Mouse (Mus musculus) CH12.LX (cell line): ENCODE data around the gene Col5a1.

Experiments
- CTCF ChIP-seq, 2 experiments: IDR thresholded peaks in 1 of 2; conservative IDR thresholded peaks in 1 of 2; 2 replicates each; pipeline ENCODE4 v1.5.1; 2011 to 2012; ENCODE audit warnings: low read depth in 2 of 2, low read length in 2 of 2, improper control_type of control experiment in 1 of 2, inconsistent platforms in 1 of 2, mild to moderate bottlenecking in 1 of 2, moderate library complexity in 1 of 2
- EP300 ChIP-seq: IDR thresholded peaks from 2 replicates; pipeline ENCODE4 v1.6.1; 2011; ENCODE audit warnings: low read length, improper control_type of control experiment
- ETS1 ChIP-seq: conservative IDR thresholded peaks from 2 replicates; pipeline ENCODE4 v1.6.1; 2012; ENCODE audit warnings: low read depth, mild to moderate bottlenecking, inconsistent platforms, low read length, improper control_type of control experiment, moderate library complexity
- GABPA ChIP-seq: IDR thresholded peaks from 2 replicates; pipeline ENCODE4 v1.6.1; 2012; ENCODE audit warnings: low read depth, low read length, improper control_type of control experiment, inconsistent platforms; ENCODE audit not compliant: insufficient replicate concordance
- MAFK ChIP-seq: IDR thresholded peaks from 2 replicates; pipeline ENCODE4 v1.6.1; 2011; ENCODE audit warnings: low read length, improper control_type of control experiment; ENCODE audit not compliant: insufficient replicate concordance
- POLR2A ChIP-seq: IDR thresholded peaks from 2 replicates; pipeline ENCODE4 v1.6.1; 2011; ENCODE audit warnings: low read depth, mild to moderate bottlenecking, improper control_type of control experiment, low read length
- POLR2AphosphoS2 ChIP-seq: IDR thresholded peaks from 2 replicates; pipeline ENCODE4 v1.6.1; 2011; ENCODE audit warnings: low read depth, low read length, improper control_type of control experiment
- SIN3A ChIP-seq: IDR thresholded peaks from 2 replicates; pipeline ENCODE4 v1.6.1; 2012; ENCODE audit warnings: low read length, improper control_type of control experiment, inconsistent platforms

GRCm38 (mm10) chr2:28063711-28064338 lies 177.6 kb downstream of the Col5a1 start:
- TF ChIP-seq POLR2AphosphoS2 (no peak), GABPA (no peak), MAFK (no peak), CTCF (conservative IDR thresholded peaks at IDR 0.05 in 1 of 2, IDR thresholded peaks at IDR 0.05 in 1 of 2; ENCODE audit: low read depth in 2 of 2, low read length in 2 of 2) (no peak), POLR2A (no peak), SIN3A (no peak), EP300 (no peak), ETS1 (no peak)
